Mouse (Mus musculus): ENCODE data around the gene Dnah12.

GRCm38 (mm10) chr14:26805500-26805899 lies 112.4 kb downstream of the Dnah12 start:
- no peak for TF ChIP-seq CTCF (IDR thresholded peaks at IDR 0.05; ENCODE audit: low read depth, low read length)
- TF ChIP-seq GATA1 (IDR thresholded peaks at IDR 0.05; ENCODE audit: borderline replicate concordance, low read length) = no peak
